Mouse (Mus musculus) heart, embryonic 15.5 days (tissue): ENCODE data around the gene Anks6. TPM values are rescaled to one million over a fixed set of nuclear protein-coding genes. Genes with fewer than 3 reads are reported as not detected.
A peak's percentile ranks its signal among the peaks of the same experiment; 100 is the strongest.

Experiments
- ATAC-seq: fragments of 200-750 bp; cut with Nextera tagmentation; replicated peaks from 2 replicates; pipeline ENCODE4 v1.8.0; 2017; ENCODE audit warnings: low read depth, moderate TSS enrichment; ENCODE audit not compliant: insufficient number of reproducible peaks, insufficient read depth, low FRiP score
- H3K27ac ChIP-seq: fragments of 300-500 bp; sonication (generic); 2 replicates; pipeline ENCODE4 v1.5.1; 2015; ENCODE audit warnings: mild to moderate bottlenecking, inconsistent platforms
- H3K27me3 ChIP-seq: fragments of 300-500 bp; sonication (generic); 2 replicates; pipeline ENCODE4 v1.6.1; 2015; ENCODE audit warnings: inconsistent platforms
- H3K36me3 ChIP-seq: fragments of 300-500 bp; sonication (generic); 2 replicates; pipeline ENCODE4 v1.6.1; 2015; ENCODE audit warnings: mild to moderate bottlenecking, inconsistent platforms
- H3K4me1 ChIP-seq: fragments of 300-500 bp; sonication (generic); replicated peaks from 2 replicates; pipeline ENCODE4 v1.6.1; 2015; ENCODE audit warnings: inconsistent platforms
- H3K4me2 ChIP-seq: fragments of 300-500 bp; sonication (generic); 2 replicates; pipeline ENCODE4 v1.6.1; 2015; ENCODE audit warnings: inconsistent platforms, mild to moderate bottlenecking, moderate library complexity
- H3K4me3 ChIP-seq: fragments of 300-500 bp; sonication (generic); 2 replicates; pipeline ENCODE4 v1.5.1; 2015; ENCODE audit warnings: mild to moderate bottlenecking, inconsistent platforms
- H3K9ac ChIP-seq: fragments of 300-500 bp; sonication (generic); 2 replicates; pipeline ENCODE4 v1.6.1; 2015; ENCODE audit warnings: mild to moderate bottlenecking, inconsistent platforms
- H3K9me3 ChIP-seq: fragments of 300-500 bp; sonication (generic); replicated peaks from 2 replicates; pipeline ENCODE4 v1.6.1; 2016; ENCODE audit warnings: inconsistent platforms
- WGBS: fragments of 180-500 bp; shearing (Covaris S2); methylation state at CpG from one replicate; pipeline ENCODE4 v1.1.7; 2015; ENCODE audit warnings: mixed read lengths; 5-methylcytosine and 5-hydroxymethylcytosine counted together
- polyA plus RNA-seq: library from polyadenylated mRNA; unstranded; fragments of >200 nt; fragmentation: Nextera tagmentation; extraction: Ambion mirVana; gene quantifications from 2 replicates; pipeline ENCODE4 v1.2.1, GENCODE M21; 2015

Gene Anks6
- 1.5 and 2.4 TPM in 2 replicates for polyA plus RNA-seq

DNA sequence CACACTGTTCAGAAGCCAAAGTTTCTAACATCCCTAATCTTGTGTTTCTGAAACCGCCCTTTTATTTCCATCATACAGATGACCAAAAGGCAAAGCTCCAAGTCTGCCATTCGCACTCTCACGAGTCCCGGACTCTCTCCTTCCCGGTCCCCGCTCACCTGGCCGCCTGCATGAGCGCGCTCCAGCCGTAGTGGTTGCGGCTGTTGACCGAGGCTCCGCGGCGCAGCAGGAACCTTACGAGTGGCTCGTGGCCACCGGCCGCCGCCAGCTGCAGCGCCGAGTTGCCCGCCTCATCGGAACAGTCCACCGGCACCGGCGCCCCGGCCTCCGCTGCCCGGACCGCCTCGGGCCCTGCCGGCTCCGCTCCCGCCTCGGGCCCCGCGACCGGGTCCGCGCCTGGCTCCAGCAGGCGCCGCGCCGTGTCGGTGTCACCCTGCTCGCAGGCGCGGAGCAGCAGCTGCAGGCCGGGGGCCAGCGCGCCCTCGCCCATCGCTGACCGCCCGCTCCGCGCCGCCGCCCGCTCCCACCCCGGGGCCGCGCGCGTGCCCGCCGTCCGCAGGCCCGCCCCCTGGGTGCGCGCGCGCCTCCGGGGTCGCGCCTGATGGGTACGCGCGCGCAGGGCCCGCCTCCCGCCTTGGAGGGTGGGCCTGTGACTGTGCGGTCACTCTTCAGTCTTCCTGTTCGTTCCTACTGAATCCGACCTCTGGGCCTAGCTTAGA lies at the start of gene Anks6:
TSS of gene Anks6 (minus strand) at position 637 of the 719 bp plus-strand sequence.
- under 1% methylated on average over 50 of the region's 86 CpGs for WGBS
- Histone ChIP-seq H3K4me2 (peak within 1 kb of the TSS; percentile 86), H3K9ac (peak within 1 kb of the TSS; percentile 75), H3K4me1 (peaks cover 6% of the 10 kb centered on the region), H3K4me3 (peak within 1 kb of the TSS; percentile 75), H3K27me3 (0 out of 2 replicates have a peak, but pooled peaks cover 21% of the 10 kb centered on the region), H3K36me3 (no peaks in the 10 kb centered on the region), H3K27ac (peak within 1 kb of the TSS; percentile 56), H3K9me3 (no peaks in the 10 kb centered on the region)
- ATAC-seq = peak; percentile 87

- Histone ChIP-seq H3K9ac (no peak overlapping the region), H3K27me3 (no peaks in the 10 kb centered on the region; the same call in 1 of the 2 replicates), H3K4me2 (no peak overlapping the region), H3K27ac (no peak overlapping the region), H3K4me1 (no peaks in the 10 kb centered on the region), H3K4me3 (no peak overlapping the region), H3K9me3 (no peaks in the 10 kb centered on the region), H3K36me3 (no peaks in the 10 kb centered on the region)
- WGBS = 88% methylated on average over 10 of the region's 10 CpGs
- no peak for ATAC-seq
Measured at GRCm38 (mm10) chr4:47103561-47103960, 46.3 kb upstream of the Anks6 start.

GRCm38 (mm10) chr4:47093647-47094046 lies 36.4 kb upstream of the Anks6 start:
- WGBS = 72% methylated on average over 6 of the region's 6 CpGs
- ATAC-seq = no peak

GRCm38 (mm10) chr4:47093161-47093560 lies 35.9 kb upstream of the Anks6 start:
- H3K4me3 ChIP-seq = 0 out of 2 replicates have a peak overlapping the region, but pooled peaks have one; percentile 70
- WGBS = 62% methylated on average over 9 of the region's 9 CpGs
- H3K36me3 ChIP-seq = no peaks in the 10 kb centered on the region
- ATAC-seq = no peak
- H3K27ac ChIP-seq = no peak overlapping the region
- H3K9ac ChIP-seq = no peak overlapping the region
- H3K9me3 ChIP-seq = no peaks in the 10 kb centered on the region
- H3K4me1 ChIP-seq = peaks cover 13% of the 10 kb centered on the region
- H3K4me2 ChIP-seq = peak overlapping the region; percentile 100; the same call in 1 of the 2 replicates
- H3K27me3 ChIP-seq = peaks cover 40% of the 10 kb centered on the region

More at GRCm38 (mm10) chr4:47093647-47094046, 36.4 kb upstream of the Anks6 start:
- Histone ChIP-seq H3K9ac (no peak overlapping the region), H3K27me3 (peaks cover 40% of the 10 kb centered on the region), H3K36me3 (no peaks in the 10 kb centered on the region), H3K4me3 (no peak overlapping the region), H3K4me1 (peaks cover 13% of the 10 kb centered on the region), H3K9me3 (no peaks in the 10 kb centered on the region), H3K27ac (no peak overlapping the region), H3K4me2 (no peak overlapping the region)

- H3K4me1 ChIP-seq = peaks cover 13% of the 10 kb centered on the region
- H3K36me3 ChIP-seq = no peaks in the 10 kb centered on the region
- no peak overlapping the region for H3K27ac ChIP-seq
- H3K4me3 ChIP-seq = peak overlapping the region; percentile 70
- no peaks in the 10 kb centered on the region for H3K9me3 ChIP-seq
- H3K4me2 ChIP-seq = peak overlapping the region; percentile 100
- peak overlapping the region; percentile 59 for H3K9ac ChIP-seq
- peaks cover 40% of the 10 kb centered on the region for H3K27me3 ChIP-seq
- WGBS = 3% methylated on average over 21 of the region's 21 CpGs
- peak; percentile 27; the same call in 1 of the 2 replicates for ATAC-seq
Measured at GRCm38 (mm10) chr4:47092387-47093021, 35.3 kb upstream of the Anks6 start.

GRCm38 (mm10) chr4:47091493-47092386 lies 34.5 kb upstream of the Anks6 start, which contains the start of gene Galnt12:
TSS of gene Galnt12 (plus strand) at chr4:47091909.
- H3K27me3 ChIP-seq = peaks cover 40% of the 10 kb centered on the region
- no peaks in the 10 kb centered on the region for H3K36me3 ChIP-seq
- H3K27ac ChIP-seq = no peak within 1 kb of the TSS
- H3K9ac ChIP-seq = peak within 1 kb of the TSS; percentile 59
- WGBS = 1% methylated on average over 62 of the region's 74 CpGs
- peak within 1 kb of the TSS; percentile 100 for H3K4me2 ChIP-seq
- ATAC-seq = peak; percentile 50; the same call in 1 of the 2 replicates
- H3K4me3 ChIP-seq = peak within 1 kb of the TSS; percentile 70
- no peaks in the 10 kb centered on the region for H3K9me3 ChIP-seq
- H3K4me1 ChIP-seq = peaks cover 13% of the 10 kb centered on the region

- H3K27ac ChIP-seq = no peak overlapping the region
- no peak overlapping the region for H3K9ac ChIP-seq
- H3K4me2 ChIP-seq = no peak overlapping the region
- H3K9me3 ChIP-seq = no peaks in the 10 kb centered on the region
- ATAC-seq = no peak
- WGBS = 86% methylated on average over 7 of the region's 7 CpGs
- no peaks in the 10 kb centered on the region for H3K36me3 ChIP-seq
- peaks cover 13% of the 10 kb centered on the region for H3K4me1 ChIP-seq
- peaks cover 34% of the 10 kb centered on the region for H3K27me3 ChIP-seq
- no peak overlapping the region for H3K4me3 ChIP-seq
Measured at GRCm38 (mm10) chr4:47088671-47089070, 31.4 kb upstream of the Anks6 start.

DNA sequence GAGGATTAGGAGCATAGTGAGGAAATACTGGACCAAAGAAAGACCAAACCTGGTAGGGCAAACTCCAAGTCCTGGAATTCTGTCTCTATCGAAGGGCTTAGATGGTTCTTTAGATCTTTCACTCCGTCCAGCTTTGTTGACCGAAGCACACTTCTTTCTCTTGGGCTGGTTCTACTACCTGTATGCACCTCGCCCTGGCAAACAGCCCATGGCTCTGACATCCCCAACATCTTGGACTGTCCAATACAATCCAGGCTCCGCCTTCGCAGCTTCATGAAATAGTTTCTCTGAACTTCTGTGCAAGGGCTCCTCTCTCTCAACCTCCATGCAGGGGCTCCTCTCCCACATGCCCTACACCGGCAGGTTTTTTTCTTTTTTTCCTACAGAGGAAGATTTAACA lies 26.6 kb upstream of the Anks6 start:
- no peak overlapping the region for H3K4me2 ChIP-seq
- no peaks in the 10 kb centered on the region for H3K36me3 ChIP-seq
- H3K4me1 ChIP-seq = no peaks in the 10 kb centered on the region
- no peak overlapping the region for H3K4me3 ChIP-seq
- 85% methylated on average over 7 of the region's 7 CpGs for WGBS
- H3K27ac ChIP-seq = no peak overlapping the region
- H3K9me3 ChIP-seq = no peaks in the 10 kb centered on the region
- no peak overlapping the region for H3K9ac ChIP-seq
- H3K27me3 ChIP-seq = 0 out of 2 replicates have a peak, but pooled peaks cover 5% of the 10 kb centered on the region
- ATAC-seq = no peak

- H3K4me1 ChIP-seq = no peaks in the 10 kb centered on the region
- H3K27ac ChIP-seq = no peak overlapping the region
- WGBS = 74% methylated on average over 4 of the region's 4 CpGs
- no peak overlapping the region for H3K9ac ChIP-seq
- H3K27me3 ChIP-seq = 0 out of 2 replicates have a peak, but pooled peaks cover 5% of the 10 kb centered on the region
- ATAC-seq = no peak
- no peaks in the 10 kb centered on the region for H3K36me3 ChIP-seq
- no peaks in the 10 kb centered on the region for H3K9me3 ChIP-seq
- H3K4me3 ChIP-seq = no peak overlapping the region
- no peak overlapping the region for H3K4me2 ChIP-seq
Measured at GRCm38 (mm10) chr4:47080647-47081010, 23.4 kb upstream of the Anks6 start.

DNA sequence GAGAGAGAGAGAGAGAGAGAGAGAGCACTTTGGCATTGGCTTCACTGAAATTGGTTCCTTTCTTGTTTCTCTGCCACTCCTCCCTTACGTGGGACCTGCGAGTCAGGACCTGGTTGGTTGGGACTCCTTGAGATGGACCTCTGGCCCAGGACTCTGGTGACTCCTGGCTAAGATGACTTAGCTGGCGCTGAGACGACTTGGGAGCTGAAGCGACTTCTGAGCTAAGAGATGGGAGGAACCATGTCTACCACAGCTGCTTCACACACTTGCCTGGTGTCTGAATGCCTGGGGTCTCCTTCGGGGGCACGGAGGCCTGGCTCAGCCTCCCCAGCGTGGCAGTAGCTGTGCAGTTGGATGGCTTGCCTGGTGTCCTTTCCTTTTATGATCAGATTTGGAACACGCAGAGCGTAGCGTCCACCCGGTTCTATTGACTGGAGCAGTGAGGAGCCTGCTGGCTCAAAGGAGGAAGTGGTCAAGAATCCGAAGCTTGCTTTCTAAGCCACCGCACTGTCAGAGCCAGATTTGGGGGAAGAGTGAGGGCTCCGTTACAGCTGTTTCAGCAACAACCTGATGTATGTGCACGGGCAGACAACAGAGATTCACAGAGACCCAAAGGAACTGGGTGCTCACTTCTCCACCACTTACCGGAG lies 22.9 kb upstream of the Anks6 start:
- no peak overlapping the region for H3K9ac ChIP-seq
- H3K4me3 ChIP-seq = no peak overlapping the region

More for the DNA sequence above, 22.9 kb upstream of the Anks6 start:
- 80% methylated on average over 17 of the region's 17 CpGs for WGBS
- Histone ChIP-seq H3K27ac (no peak overlapping the region), H3K4me2 (no peak overlapping the region), H3K27me3 (0 out of 2 replicates have a peak, but pooled peaks cover 5% of the 10 kb centered on the region), H3K4me1 (no peaks in the 10 kb centered on the region), H3K9me3 (no peaks in the 10 kb centered on the region), H3K36me3 (no peaks in the 10 kb centered on the region)
- ATAC-seq = no peak
